Mouse (Mus musculus) hindbrain, embryonic 12.5 days (tissue): ENCODE results near the gene Thpo. TPM values are rescaled to one million over a fixed set of nuclear protein-coding genes. Genes with fewer than 3 reads are reported as not detected.

ENCODE experiments used
- ATAC-seq: fragments of 200-750 bp; cut with Nextera tagmentation; 2 replicates; pipeline ENCODE4 v1.8.0; 2017; ENCODE audit warnings: moderate TSS enrichment; ENCODE audit not compliant: low FRiP score
- H3K27ac ChIP-seq: fragments of 300-500 bp; sonication (generic); 2 replicates; pipeline ENCODE4 v1.5.1; 2016; ENCODE audit warnings: mild to moderate bottlenecking
- H3K27me3 ChIP-seq: fragments of 300-500 bp; sonication (generic); 2 replicates; pipeline ENCODE4 v1.6.1; 2016; ENCODE audit warnings: mild to moderate bottlenecking
- H3K36me3 ChIP-seq: fragments of 300-500 bp; sonication (generic); 2 replicates; pipeline ENCODE4 v1.6.1; 2016; ENCODE audit warnings: mild to moderate bottlenecking
- H3K4me1 ChIP-seq: fragments of 300-500 bp; sonication (generic); 2 replicates; pipeline ENCODE4 v1.6.1; 2016
- H3K4me2 ChIP-seq: fragments of 300-500 bp; sonication (generic); replicated peaks from 2 replicates; pipeline ENCODE4 v1.6.1; 2016; ENCODE audit warnings: mild to moderate bottlenecking
- H3K4me3 ChIP-seq: fragments of 300-500 bp; sonication (generic); 2 replicates; pipeline ENCODE4 v1.5.1; 2016; ENCODE audit warnings: mild to moderate bottlenecking
- H3K9ac ChIP-seq: fragments of 300-500 bp; sonication (generic); 2 replicates; pipeline ENCODE4 v1.6.1; 2016; ENCODE audit warnings: mild to moderate bottlenecking, moderate library complexity
- H3K9me3 ChIP-seq: fragments of 300-500 bp; sonication (generic); replicated peaks from 2 replicates; pipeline ENCODE4 v1.6.1; 2016; ENCODE audit warnings: mild to moderate bottlenecking
- WGBS: fragments of 180-500 bp; shearing (Covaris S2); methylation state at CpG from one replicate; pipeline ENCODE4 v1.1.7; 2016; 5-methylcytosine and 5-hydroxymethylcytosine counted together
- polyA plus RNA-seq: library from polyadenylated mRNA; unstranded; fragments of >200 nt; fragmentation: Nextera tagmentation; extraction: Ambion mirVana; gene quantifications from 2 replicates; pipeline ENCODE4 v1.2.1, GENCODE M21; 2016

Gene Thpo
- polyA plus RNA-seq, 1 experiment from 2014 or later: 0.98 TPM

DNA sequence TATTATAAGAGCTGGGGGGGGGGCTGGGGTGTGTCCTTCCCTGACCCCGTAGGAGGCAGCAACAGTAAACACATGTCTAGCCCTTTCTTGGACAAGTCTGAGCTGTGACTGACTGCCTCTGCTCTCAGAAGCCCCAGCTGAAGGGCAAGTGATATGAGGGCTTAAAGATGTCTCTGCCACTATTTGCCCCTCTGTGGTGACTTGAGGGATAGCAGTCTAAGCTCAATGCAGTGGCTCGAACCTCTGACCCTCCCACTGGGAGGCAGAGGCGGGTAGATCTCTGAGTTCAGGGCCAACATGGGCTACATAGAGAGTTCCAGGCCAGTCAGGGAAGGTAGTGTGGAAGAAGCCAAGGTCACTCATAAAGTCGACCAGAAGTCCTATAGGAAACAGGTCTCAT lies 23.5 kb downstream of the Thpo start:
- Histone ChIP-seq H3K27me3 (no peaks in the 10 kb centered on the region), H3K4me1 (peaks cover 25% of the 10 kb centered on the region), H3K4me3 (no peak overlapping the region), H3K9ac (no peak overlapping the region), H3K36me3 (peaks cover 58% of the 10 kb centered on the region), H3K27ac (no peak overlapping the region), H3K9me3 (no peaks in the 10 kb centered on the region), H3K4me2 (no peak overlapping the region)
- WGBS: 87% methylated on average over 4 of the region's 4 CpGs
- ATAC-seq: no peak

DNA sequence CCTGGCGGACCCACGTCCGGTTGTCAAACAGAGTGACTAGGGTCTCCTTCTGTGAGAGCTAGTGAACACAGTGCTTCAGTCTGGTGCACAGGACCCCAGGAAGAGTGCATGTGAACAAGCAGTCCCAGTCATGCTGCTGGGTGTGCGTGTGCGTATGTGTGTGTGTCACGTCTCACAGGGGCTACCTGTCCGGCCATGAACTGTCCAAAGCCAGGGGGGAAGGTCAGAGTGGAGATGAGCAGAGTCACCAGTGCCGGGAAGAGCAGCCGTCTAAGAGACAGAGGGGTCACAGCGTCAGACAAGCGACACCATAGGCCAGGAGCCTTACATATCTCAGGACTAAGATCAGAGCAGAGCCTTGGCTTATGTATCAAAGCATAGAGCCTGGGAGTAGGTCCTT lies 23.9 kb downstream of the Thpo start:
- no peak overlapping the region for H3K4me2 ChIP-seq
- no peaks in the 10 kb centered on the region for H3K27me3 ChIP-seq
- no peak for ATAC-seq
- 92% methylated on average over 11 of the region's 11 CpGs for WGBS
- no peaks in the 10 kb centered on the region for H3K9me3 ChIP-seq
- peaks cover 22% of the 10 kb centered on the region for H3K4me1 ChIP-seq
- peaks cover 60% of the 10 kb centered on the region for H3K36me3 ChIP-seq
- no peak overlapping the region for H3K4me3 ChIP-seq
- H3K9ac ChIP-seq: no peak overlapping the region
- no peak overlapping the region for H3K27ac ChIP-seq

DNA sequence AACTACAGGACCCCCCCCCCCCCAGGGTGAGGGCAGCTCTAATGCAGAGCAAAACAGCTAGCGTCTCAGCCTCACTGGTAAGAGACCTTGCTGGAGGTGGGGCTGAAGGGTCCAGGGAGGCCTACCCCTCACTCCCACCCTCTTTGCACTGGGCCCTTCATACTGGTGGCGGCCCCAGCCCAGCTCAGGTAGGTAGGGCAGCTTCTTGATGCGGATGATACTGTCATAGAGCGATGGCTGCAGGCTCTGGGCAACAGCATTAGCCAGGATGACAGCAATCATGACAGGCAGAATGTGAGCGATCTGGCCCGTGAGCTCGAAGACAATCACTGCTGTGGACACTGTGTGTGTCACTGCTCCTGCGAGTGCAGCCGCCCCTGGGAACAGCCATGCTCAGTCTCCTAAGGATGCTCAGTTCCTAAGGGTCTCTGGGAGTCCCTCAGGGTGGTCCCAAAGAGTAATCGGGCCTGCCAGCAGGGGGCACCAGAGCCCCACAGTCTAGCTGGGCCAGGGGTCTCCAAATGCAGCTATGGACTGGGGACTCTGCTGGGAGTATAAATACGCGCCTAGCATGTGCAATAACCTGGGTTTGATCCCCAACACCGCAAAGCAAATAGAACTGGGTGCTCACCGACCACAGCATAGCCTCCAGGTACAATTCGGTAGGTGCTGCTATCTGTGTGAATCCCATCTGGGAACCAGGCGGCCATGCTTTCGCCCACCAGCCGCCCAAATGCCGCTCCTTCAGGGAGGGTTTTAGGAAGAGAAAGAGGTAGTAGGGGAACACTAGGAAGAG lies 25.2 kb downstream of the Thpo start:
- H3K4me2 ChIP-seq: no peak overlapping the region
- H3K4me3 ChIP-seq: no peak overlapping the region
- WGBS: 76% methylated on average over 19 of the region's 19 CpGs
- H3K9me3 ChIP-seq: no peaks in the 10 kb centered on the region
- peaks cover 10% of the 10 kb centered on the region for H3K4me1 ChIP-seq
- no peaks in the 10 kb centered on the region for H3K27me3 ChIP-seq
- ATAC-seq: peak; percentile 62
- no peak overlapping the region; the same call in 1 of the 2 replicates for H3K9ac ChIP-seq
- H3K36me3 ChIP-seq: peaks cover 67% of the 10 kb centered on the region
- no peak overlapping the region for H3K27ac ChIP-seq

GRCm38 (mm10) chr16:20708220-20708938 lies 25.9 kb downstream of the Thpo start:
- Histone ChIP-seq H3K4me1 (peaks cover 2% of the 10 kb centered on the region), H3K9ac (no peak overlapping the region; the same call in 1 of the 2 replicates), H3K4me3 (no peak overlapping the region), H3K4me2 (no peak overlapping the region), H3K27ac (no peak overlapping the region), H3K9me3 (no peaks in the 10 kb centered on the region), H3K36me3 (peaks cover 71% of the 10 kb centered on the region), H3K27me3 (no peaks in the 10 kb centered on the region)
- 92% methylated on average over 21 of the region's 21 CpGs for WGBS
- ATAC-seq: peak; percentile 1; the same call in 1 of the 2 replicates

DNA sequence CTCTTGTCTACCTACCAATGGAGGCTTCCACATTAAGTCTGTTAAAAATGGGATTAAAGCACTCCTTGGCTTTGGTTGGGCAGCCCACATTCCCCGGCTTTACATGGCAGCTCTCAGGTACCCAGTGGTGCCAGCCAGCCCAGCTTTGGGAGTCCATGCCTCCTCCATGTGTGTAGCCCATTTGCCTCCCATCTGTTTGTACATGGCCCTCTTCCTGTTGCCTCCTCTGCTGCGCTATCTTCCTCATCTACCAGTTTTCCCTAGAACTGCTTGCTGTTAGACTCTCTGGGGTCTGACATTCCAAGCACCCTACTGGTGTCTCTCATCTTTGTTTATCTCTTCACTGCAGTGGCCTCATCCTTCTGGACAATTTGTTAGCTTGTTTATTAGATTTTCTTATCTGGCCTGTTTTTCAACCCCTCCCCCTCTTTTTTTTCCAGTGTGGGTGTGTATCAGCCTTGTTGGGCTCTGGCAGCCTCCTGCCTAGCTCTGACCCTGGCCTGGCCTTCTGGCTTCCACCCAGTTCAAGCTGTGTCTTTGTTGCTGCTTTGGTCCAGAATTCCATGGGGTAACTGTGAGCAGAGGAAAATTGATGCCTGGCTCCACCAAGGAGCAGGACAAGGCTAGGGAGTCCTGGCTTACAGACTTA lies 27.8 kb downstream of the Thpo start:
- H3K4me2 ChIP-seq: no peak overlapping the region
- H3K36me3 ChIP-seq: peaks cover 61% of the 10 kb centered on the region
- H3K27me3 ChIP-seq: no peaks in the 10 kb centered on the region
- no peak overlapping the region for H3K27ac ChIP-seq
- ATAC-seq: no peak
- 93% methylated on average over 2 of the region's 2 CpGs for WGBS
- peaks cover 17% of the 10 kb centered on the region for H3K4me1 ChIP-seq
- H3K9me3 ChIP-seq: no peaks in the 10 kb centered on the region
- no peak overlapping the region for H3K9ac ChIP-seq
- H3K4me3 ChIP-seq: no peak overlapping the region

- 73% methylated on average over 3 of the region's 3 CpGs for WGBS
- Histone ChIP-seq H3K4me3 (no peak overlapping the region), H3K4me2 (no peak overlapping the region), H3K9me3 (no peaks in the 10 kb centered on the region), H3K36me3 (peaks cover 54% of the 10 kb centered on the region), H3K27me3 (no peaks in the 10 kb centered on the region), H3K4me1 (peaks cover 21% of the 10 kb centered on the region), H3K27ac (no peak overlapping the region), H3K9ac (no peak overlapping the region)
- no peak for ATAC-seq
Observed at GRCm38 (mm10) chr16:20705786-20706185, 28.5 kb downstream of the Thpo start.

DNA sequence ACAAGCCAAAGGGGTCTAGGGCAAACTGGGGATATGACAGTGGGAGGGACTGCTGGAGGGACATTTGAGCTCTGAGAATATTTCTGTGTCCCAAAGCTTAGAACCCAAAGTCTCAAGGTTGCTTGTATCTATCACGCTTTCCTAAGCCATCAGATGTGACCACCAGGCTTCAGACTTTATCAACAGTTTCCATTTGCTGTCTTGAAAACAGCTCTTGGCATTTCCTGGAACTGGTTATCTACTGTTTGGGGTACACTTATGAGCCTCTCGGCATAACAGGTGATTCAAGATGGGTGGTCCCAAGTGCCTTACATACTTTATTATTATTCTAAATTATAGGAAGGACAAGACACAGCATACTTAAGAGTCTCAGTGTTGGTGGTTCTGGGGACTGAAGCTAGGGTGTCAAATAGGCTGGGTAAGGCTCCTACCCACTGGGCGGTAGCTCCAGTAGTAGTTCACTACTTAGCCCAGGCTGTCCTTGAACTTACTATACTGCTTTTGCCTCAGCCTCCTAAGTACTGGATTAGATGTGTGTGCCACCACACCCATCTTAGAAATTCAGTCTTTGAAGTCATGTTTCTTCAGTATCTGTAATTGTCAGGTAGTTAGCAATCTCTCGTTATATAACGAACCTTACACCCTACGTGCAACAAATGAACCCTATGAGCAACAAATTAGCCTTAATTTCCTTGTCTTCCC lies 30.5 kb downstream of the Thpo start:
- Histone ChIP-seq H3K4me1 (peaks cover 27% of the 10 kb centered on the region), H3K27me3 (no peaks in the 10 kb centered on the region), H3K9ac (no peak overlapping the region), H3K4me2 (no peak overlapping the region), H3K4me3 (no peak overlapping the region), H3K27ac (no peak overlapping the region), H3K36me3 (peaks cover 60% of the 10 kb centered on the region), H3K9me3 (no peaks in the 10 kb centered on the region)
- ATAC-seq: no peak
- WGBS: 95% methylated on average over 6 of the region's 6 CpGs

- 0 out of 2 replicates have a peak overlapping the region, but pooled peaks have one; percentile 3 for H3K9ac ChIP-seq
Observed at GRCm38 (mm10) chr16:20703071-20703470, 31.2 kb downstream of the Thpo start.

DNA sequence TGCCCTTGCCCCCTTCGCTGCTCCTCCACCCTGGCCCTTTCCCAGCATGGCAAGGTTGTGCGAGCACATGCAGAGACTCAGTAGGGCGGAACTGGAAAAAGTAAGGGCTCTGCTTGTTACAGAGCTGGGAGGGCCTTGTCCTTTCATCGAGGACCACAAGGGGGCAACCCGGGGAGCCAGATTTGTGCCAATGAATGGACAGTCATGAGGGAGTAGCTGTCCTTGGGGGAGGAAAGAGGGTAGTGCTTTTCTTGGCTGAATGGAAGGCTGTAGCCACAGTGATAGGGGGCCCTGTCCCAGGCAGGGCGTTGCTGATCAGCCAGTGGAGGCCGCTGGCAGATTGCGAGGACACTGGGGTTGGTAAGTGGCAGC lies 31.8 kb downstream of the Thpo start:
- Histone ChIP-seq H3K9ac (0 out of 2 replicates have a peak overlapping the region, but pooled peaks have one; percentile 14), H3K4me3 (no peak overlapping the region), H3K4me2 (peak overlapping the region; percentile 16; the same call in 1 of the 2 replicates), H3K27me3 (no peaks in the 10 kb centered on the region), H3K4me1 (peaks cover 27% of the 10 kb centered on the region), H3K9me3 (no peaks in the 10 kb centered on the region), H3K27ac (peak overlapping the region; percentile 84), H3K36me3 (peaks cover 47% of the 10 kb centered on the region)
- 5% methylated on average over 8 of the region's 8 CpGs for WGBS
- peak; percentile 58 for ATAC-seq

More at GRCm38 (mm10) chr16:20703071-20703470, 31.2 kb downstream of the Thpo start:
- Histone ChIP-seq H3K36me3 (peaks cover 53% of the 10 kb centered on the region), H3K9me3 (no peaks in the 10 kb centered on the region), H3K27me3 (no peaks in the 10 kb centered on the region), H3K4me1 (peaks cover 27% of the 10 kb centered on the region), H3K4me2 (no peak overlapping the region), H3K4me3 (no peak overlapping the region), H3K27ac (no peak overlapping the region)
- ATAC-seq: peak; percentile 4; the same call in 1 of the 2 replicates
- WGBS: 92% methylated on average over 10 of the region's 10 CpGs

DNA sequence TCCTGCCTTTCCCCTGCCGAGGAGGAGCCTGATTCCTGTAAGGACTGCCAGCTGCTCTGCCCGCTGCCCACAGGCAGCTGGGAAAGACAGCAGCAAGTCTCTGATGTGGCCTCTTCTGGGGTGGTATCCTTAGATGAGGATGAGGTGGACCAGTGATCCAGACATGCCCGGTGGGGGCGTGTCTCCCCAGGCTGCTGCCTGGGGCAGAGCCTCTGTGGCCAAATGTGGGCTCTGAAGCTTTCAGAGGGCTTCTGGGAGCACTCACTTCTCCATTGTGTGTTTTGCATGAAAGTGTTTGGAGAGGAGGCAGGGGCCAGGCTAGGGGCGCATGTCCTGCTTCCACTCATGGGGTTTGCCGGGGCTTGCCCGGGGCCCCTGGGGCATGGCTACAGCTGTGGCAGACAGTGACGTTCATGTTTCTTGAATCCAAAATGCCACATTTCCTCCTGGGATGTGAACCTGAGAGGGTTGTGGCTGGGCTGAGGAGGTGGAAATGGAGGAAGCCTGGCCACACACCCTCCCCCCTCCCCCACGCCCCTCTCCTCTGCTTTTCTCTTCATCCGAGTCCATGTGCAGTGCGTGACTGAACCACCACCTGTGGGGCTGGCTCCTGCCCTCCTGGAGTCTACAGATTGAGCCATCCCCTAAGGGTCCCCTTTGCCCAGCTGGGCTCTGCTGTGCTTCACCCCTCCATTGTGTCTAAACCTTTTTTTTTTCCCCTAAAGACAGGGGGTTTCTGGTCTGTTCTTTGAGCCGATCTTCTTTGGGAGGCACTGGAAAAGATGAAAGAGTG lies 32.4 kb downstream of the Thpo start:
- Histone ChIP-seq H3K4me1 (peaks cover 27% of the 10 kb centered on the region), H3K27me3 (no peaks in the 10 kb centered on the region), H3K9me3 (no peaks in the 10 kb centered on the region), H3K4me2 (peak overlapping the region; percentile 16; the same call in 1 of the 2 replicates), H3K36me3 (peaks cover 41% of the 10 kb centered on the region), H3K9ac (peak overlapping the region; percentile 27; the same call in 1 of the 2 replicates), H3K27ac (peak overlapping the region; percentile 84), H3K4me3 (no peak overlapping the region)
- ATAC-seq: peak; percentile 49
- WGBS: 12% methylated on average over 12 of the region's 12 CpGs

- H3K4me2 ChIP-seq: peak overlapping the region; percentile 16; the same call in 1 of the 2 replicates
- no peaks in the 10 kb centered on the region for H3K27me3 ChIP-seq
- WGBS: 42% methylated on average over 7 of the region's 7 CpGs
- H3K9ac ChIP-seq: peak overlapping the region; percentile 27; the same call in 1 of the 2 replicates
- no peak overlapping the region for H3K4me3 ChIP-seq
- ATAC-seq: 0 out of 2 replicates have a peak, but pooled peaks have one; percentile 18
- H3K36me3 ChIP-seq: peaks cover 35% of the 10 kb centered on the region
- H3K4me1 ChIP-seq: peaks cover 32% of the 10 kb centered on the region
- H3K27ac ChIP-seq: peak overlapping the region; percentile 84
- no peaks in the 10 kb centered on the region for H3K9me3 ChIP-seq
Observed at GRCm38 (mm10) chr16:20701316-20701715, 33.0 kb downstream of the Thpo start.
